Mouse (Mus musculus): ENCODE results near the gene Meis3.

The Meis3 gene

GRCm38 (mm10) chr7:16174597-16175541, at the start of gene Meis3:
TSS of gene Meis3 (plus strand) at chr7:16175090.
- peak; percentile 22 for DNase-seq (ENCODE audit: low spot score)

GRCm38 (mm10) chr7:16125829-16126228, 49.1 kb upstream of the Meis3 start:
- no peak for DNase-seq (ENCODE audit: low spot score)

GRCm38 (mm10) chr7:16128344-16128743, 46.5 kb upstream of the Meis3 start:
- no peak for DNase-seq (ENCODE audit: low spot score)

GRCm38 (mm10) chr7:16128899-16129298, 46.0 kb upstream of the Meis3 start:
- DNase-seq (ENCODE audit: low spot score), result no peak

- peak; percentile 60 for DNase-seq (ENCODE audit: low spot score)
These were observed 45.5 kb upstream of the Meis3 start, which contains the start of gene Slc8a2 for GRCm38 (mm10) chr7:16129421-16129845. TSS of gene Slc8a2 (plus strand) at chr7:16129826.

GRCm38 (mm10) chr7:16129846-16130691, 44.8 kb upstream of the Meis3 start:
- DNase-seq (ENCODE audit: low spot score), result peak; percentile 32

GRCm38 (mm10) chr7:16130956-16131634, 43.8 kb upstream of the Meis3 start:
- DNase-seq (ENCODE audit: low spot score), result no peak

GRCm38 (mm10) chr7:16132161-16132581, 42.7 kb upstream of the Meis3 start:
- DNase-seq (ENCODE audit: low spot score), result no peak

GRCm38 (mm10) chr7:16132926-16133325, 42.0 kb upstream of the Meis3 start:
- no peak for DNase-seq (ENCODE audit: low spot score)

GRCm38 (mm10) chr7:16133691-16134090, 41.2 kb upstream of the Meis3 start:
- no peak for DNase-seq (ENCODE audit: low spot score)

GRCm38 (mm10) chr7:16134951-16135392, 39.9 kb upstream of the Meis3 start:
- no peak for DNase-seq (ENCODE audit: low spot score)

GRCm38 (mm10) chr7:16146489-16147410, 28.1 kb upstream of the Meis3 start:
- no peak for DNase-seq (ENCODE audit: low spot score)

- DNase-seq (ENCODE audit: low spot score), result peak; percentile 62
These were observed 27.2 kb upstream of the Meis3 start for GRCm38 (mm10) chr7:16147643-16148042.

- no peak for DNase-seq (ENCODE audit: low spot score)
These were observed 25.6 kb upstream of the Meis3 start for GRCm38 (mm10) chr7:16149241-16149640.

GRCm38 (mm10) chr7:16150191-16151145, 24.4 kb upstream of the Meis3 start:
- DNase-seq (ENCODE audit: low spot score), result no peak

- peak; percentile 37 for DNase-seq (ENCODE audit: low spot score)
These were observed 21.4 kb upstream of the Meis3 start for GRCm38 (mm10) chr7:16153522-16153921.

- DNase-seq (ENCODE audit: low spot score), result no peak
These were observed 19.6 kb upstream of the Meis3 start for GRCm38 (mm10) chr7:16155132-16155872.

- no peak for DNase-seq (ENCODE audit: low spot score)
These were observed 18.7 kb upstream of the Meis3 start for GRCm38 (mm10) chr7:16156105-16156714.
